Mouse (Mus musculus) thymus, adult 18-20 months (tissue): ENCODE results near the gene Tex2.

Experiments
- DNase-seq, 2 experiments: peaks; one replicate each; pipeline ENCODE4 v3.0.0; 2022; ENCODE audit warnings: mixed read lengths in 2 of 2

Gene Tex2

DNA sequence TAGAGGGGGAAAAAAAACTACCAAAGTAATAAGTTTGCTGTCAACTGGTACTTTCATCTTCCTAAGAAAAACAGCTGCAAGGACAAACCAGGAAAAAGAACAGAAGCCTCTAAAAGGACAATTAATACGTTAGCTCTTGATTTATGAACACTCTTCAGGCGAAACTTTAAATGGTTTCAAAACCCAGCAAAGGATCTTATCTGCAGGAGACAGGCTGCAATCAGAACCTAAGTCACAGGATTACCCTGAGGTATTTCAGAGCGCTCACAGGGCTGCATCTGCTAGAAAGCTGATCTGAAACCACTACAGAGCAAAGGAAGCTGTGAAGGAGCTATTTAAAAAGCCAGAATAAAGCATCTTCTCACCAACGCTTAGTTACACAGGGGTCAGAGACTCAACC, 131.6 kb downstream of the Tex2 start:
- no peak for DNase-seq

GRCm38 (mm10) chr11:106480530-106480885, 132.7 kb downstream of the Tex2 start:
- DNase-seq: no peak

GRCm38 (mm10) chr11:106479619-106480529, 133.3 kb downstream of the Tex2 start:
- DNase-seq: no peak

GRCm38 (mm10) chr11:106478745-106479144, 134.5 kb downstream of the Tex2 start:
- no peak for DNase-seq

- no peak for DNase-seq
These were observed 135.6 kb downstream of the Tex2 start for GRCm38 (mm10) chr11:106477505-106478160.

GRCm38 (mm10) chr11:106475309-106475708, 137.9 kb downstream of the Tex2 start:
- no peak for DNase-seq

GRCm38 (mm10) chr11:106471629-106472028, 141.6 kb downstream of the Tex2 start:
- no peak for DNase-seq

GRCm38 (mm10) chr11:106468509-106468908, 144.7 kb downstream of the Tex2 start:
- no peak for DNase-seq

DNA sequence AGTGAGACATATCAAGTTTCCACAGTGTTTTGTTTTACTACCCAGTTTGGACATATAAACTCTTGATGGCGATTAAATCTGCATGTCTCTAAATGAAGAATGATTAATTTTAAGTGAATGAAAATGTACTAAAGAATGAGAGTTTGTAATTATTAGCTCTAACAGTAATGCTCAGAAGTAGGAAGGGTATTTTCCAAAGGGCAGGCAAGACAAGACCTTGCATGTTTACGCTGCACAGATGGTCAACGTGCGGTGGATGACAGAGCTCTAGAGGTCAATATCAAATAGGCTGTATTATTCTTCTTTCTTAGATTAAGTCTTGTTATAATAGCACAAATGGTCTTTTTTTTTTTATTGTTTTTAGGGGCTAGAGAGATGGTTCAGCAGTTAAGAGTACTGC, 147.3 kb downstream of the Tex2 start:
- no peak for DNase-seq

DNA sequence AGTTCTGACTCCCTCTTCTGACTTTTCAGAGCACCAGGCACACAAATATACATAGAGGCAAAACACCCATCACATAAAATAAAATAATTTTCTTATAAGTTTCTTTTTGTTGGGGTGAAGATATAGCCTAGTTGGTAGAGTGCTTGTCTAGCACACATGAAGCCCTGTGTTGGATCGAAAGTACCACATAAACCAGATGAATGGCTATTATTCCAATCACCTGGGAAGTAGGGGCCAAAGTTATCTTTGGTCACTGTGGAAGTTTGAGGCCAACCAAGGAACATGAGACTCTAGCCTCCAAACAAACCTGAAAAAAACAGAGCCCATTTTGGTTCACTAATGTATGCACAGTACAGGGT, 147.7 kb downstream of the Tex2 start:
- no peak for DNase-seq

- no peak for DNase-seq
These were observed 148.3 kb downstream of the Tex2 start for GRCm38 (mm10) chr11:106464681-106465544.

DNA sequence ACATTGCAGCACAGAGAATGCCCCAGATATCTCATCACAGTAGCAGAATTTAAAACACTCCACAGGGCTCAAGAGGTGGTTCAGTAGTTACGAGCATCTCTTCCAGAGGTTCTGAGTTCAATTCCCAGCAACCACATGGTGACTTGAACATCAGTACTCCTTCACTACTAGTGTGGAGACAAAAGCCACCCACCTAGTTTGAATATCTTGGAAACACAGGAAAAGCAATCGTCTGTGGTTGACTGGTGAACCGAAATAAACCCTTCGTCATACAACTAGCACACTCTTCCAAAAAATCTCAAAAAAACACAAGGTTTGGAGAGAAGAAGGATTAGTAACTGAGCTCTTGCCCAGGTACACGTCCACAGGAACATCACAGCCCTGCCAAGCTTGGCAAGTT, 149.4 kb downstream of the Tex2 start:
- DNase-seq: no peak

GRCm38 (mm10) chr11:106462309-106462708, 150.9 kb downstream of the Tex2 start:
- no peak for DNase-seq

DNA sequence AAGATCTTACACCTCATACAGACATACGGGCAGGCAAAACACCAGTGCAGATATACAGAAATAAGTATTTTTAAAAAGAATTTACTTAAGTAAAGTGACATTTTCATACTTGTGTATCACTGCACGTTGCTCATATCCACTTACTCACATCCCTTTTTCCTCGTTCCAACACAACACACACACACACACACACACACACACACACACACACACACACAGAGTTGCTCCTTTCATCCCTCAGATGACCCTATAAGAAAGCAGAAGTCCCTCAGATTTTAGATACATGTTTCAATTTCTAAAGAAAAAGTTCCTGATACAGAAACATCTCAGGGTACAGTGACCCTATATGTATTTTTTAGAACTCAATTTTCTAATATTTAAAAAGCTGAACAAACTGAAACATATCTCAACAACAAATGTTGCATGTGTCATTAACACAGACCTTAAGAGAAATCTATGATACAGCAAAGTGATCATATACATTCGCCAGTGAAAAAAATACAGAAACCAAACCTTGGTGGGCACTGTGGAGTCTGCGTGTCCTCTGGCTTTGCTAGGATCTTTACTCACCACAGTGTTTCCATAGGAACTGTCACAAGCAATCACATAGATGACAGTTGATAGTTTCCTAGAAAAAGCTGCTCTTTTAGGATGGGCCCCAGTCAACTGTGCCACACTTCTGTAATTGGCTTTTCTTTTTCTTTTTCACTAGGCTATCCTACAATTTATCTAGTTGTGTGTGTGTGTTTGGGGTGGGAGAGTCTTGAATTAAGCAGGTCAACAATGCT, 151.9 kb downstream of the Tex2 start:
- DNase-seq: no peak

GRCm38 (mm10) chr11:106460671-106461070, 152.6 kb downstream of the Tex2 start:
- DNase-seq: no peak

- no peak for DNase-seq
These were observed 154.7 kb downstream of the Tex2 start for GRCm38 (mm10) chr11:106458540-106458939.
